Mouse (Mus musculus): ENCODE measurements at regions not wholly inside any gene's neighbourhood (a gene's known extent, or its start where the extent isn't known, plus 50 kb on each side); places are given as distances from the start of the nearest gene placed in this dataset.
A peak's percentile ranks its signal among the peaks of the same experiment; 100 is the strongest.

DNA sequence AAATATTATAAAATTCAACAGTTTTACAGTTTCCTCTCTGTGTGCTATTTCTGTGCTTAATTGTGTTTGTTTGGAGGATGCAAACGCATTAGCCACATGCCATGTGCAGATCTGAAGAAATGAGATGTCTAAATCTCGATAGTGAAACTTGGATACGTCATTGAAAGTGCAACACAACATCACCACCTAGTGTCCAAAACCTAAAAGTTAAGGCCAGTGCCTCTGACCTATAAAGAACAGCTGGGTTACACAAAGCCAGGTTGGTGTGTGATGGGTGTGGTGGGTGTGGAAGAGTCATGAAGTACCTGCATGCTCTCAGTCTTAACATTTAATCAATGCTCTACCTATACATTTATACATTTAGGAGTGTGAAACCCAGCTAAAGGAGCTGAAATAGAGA, 402.1 kb upstream of the Map3k7 start:
- 22% methylated on average over 3 of the region's 3 CpGs for whole genome bisulfite sequencing
- no peak overlapping the region for H3K27ac ChIP-seq (replicated peaks)
- TF ChIP-seq CTCF (IDR thresholded peaks at IDR 0.05; ENCODE audit: low read depth) (peak; percentile 80), EP300 (optimal IDR thresholded peaks at IDR 0.05) (no peak)
- H3K9me3 ChIP-seq (ENCODE audit: control insufficient read depth, low read length) = no peaks in the 10 kb centered on the region
- no peak overlapping the region for H3K9ac ChIP-seq (ENCODE audit: low read length)
- DNase-seq (ENCODE audit: low spot score) (peak; percentile 22), ATAC-seq (ENCODE audit: low FRiP score, low TSS enrichment) (peak; percentile 71)
- no peaks in the 10 kb centered on the region for H3K4me1 ChIP-seq (replicated peaks; ENCODE audit: control insufficient read depth, insufficient read depth)
- no peak overlapping the region for H3K4me3 ChIP-seq (ENCODE audit: low read depth, low read length)
- H3K36me3 ChIP-seq (ENCODE audit: control insufficient read depth, insufficient read depth, low read length) = no peaks in the 10 kb centered on the region
- no peak overlapping the region; the same call in 1 of the 2 replicates for H3K4me2 ChIP-seq (replicated peaks; ENCODE audit: low read depth)
- H3K27me3 ChIP-seq (ENCODE audit: control insufficient read depth, insufficient read depth, low read length) = no peaks in the 10 kb centered on the region

DNA sequence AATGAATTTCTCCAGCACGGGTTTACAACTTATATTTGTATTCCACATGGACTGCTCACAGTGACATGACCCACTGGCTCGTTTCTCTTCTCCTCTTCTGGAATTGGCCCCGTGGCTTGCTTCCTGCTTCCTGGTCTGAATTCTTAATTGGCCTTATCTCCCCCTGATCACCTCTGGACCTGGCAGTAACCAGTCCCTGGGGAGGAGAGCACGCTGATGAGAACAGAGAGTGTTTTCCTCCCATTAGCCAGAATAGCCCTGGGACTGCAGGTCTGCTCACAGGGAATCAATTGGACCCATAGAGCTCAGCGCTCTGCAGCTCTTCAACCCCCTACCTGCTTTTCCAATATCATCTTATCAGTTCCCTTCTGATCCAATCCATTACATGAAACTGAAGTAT, 397.7 kb upstream of the Map3k7 start:
- DNase-seq (ENCODE audit: low spot score) = no peak
- no peaks in the 10 kb centered on the region for H3K9me3 ChIP-seq (ENCODE audit: control insufficient read depth, low read length)

GRCm38 (mm10) chr4:31566834-31567233, 397.1 kb upstream of the Map3k7 start:
- no peak overlapping the region for H3K27ac ChIP-seq (replicated peaks)
- H3K4me1 ChIP-seq (replicated peaks; ENCODE audit: control insufficient read depth, insufficient read depth) = no peaks in the 10 kb centered on the region
- DNase-seq (ENCODE audit: low spot score) (no peak), ATAC-seq (ENCODE audit: low FRiP score, low TSS enrichment) (no peak)
- no peaks in the 10 kb centered on the region for H3K36me3 ChIP-seq (ENCODE audit: control insufficient read depth, insufficient read depth, low read length)
- no peaks in the 10 kb centered on the region for H3K27me3 ChIP-seq (ENCODE audit: control insufficient read depth, insufficient read depth, low read length)
- H3K9ac ChIP-seq (ENCODE audit: low read length) = no peak overlapping the region
- WGBS = 78% methylated on average over 3 of the region's 3 CpGs
- no peak for TF ChIP-seq CTCF (IDR thresholded peaks at IDR 0.05; ENCODE audit: low read depth)
- TF ChIP-seq EP300 (optimal IDR thresholded peaks at IDR 0.05) = no peak
- no peaks in the 10 kb centered on the region for H3K9me3 ChIP-seq (ENCODE audit: control insufficient read depth, low read length)
- no peak overlapping the region for H3K4me2 ChIP-seq (replicated peaks; ENCODE audit: low read depth)
- H3K4me3 ChIP-seq (ENCODE audit: low read depth, low read length) = no peak overlapping the region

More for the DNA sequence above, 397.7 kb upstream of the Map3k7 start:
- no peak overlapping the region for H3K9ac ChIP-seq (ENCODE audit: low read length)
- TF ChIP-seq EP300 (optimal IDR thresholded peaks at IDR 0.05) (no peak), CTCF (IDR thresholded peaks at IDR 0.05; ENCODE audit: low read depth) (no peak)
- H3K4me2 ChIP-seq (replicated peaks; ENCODE audit: low read depth) = no peak overlapping the region
- no peaks in the 10 kb centered on the region for H3K36me3 ChIP-seq (ENCODE audit: control insufficient read depth, insufficient read depth, low read length)
- no peaks in the 10 kb centered on the region for H3K4me1 ChIP-seq (replicated peaks; ENCODE audit: control insufficient read depth, insufficient read depth)
- H3K27ac ChIP-seq (replicated peaks) = no peak overlapping the region
- WGBS = 39% methylated on average over 5 of the region's 5 CpGs
- H3K4me3 ChIP-seq (ENCODE audit: low read depth, low read length) = no peak overlapping the region
- no peak for ATAC-seq (ENCODE audit: low FRiP score, low TSS enrichment)
- no peaks in the 10 kb centered on the region for H3K27me3 ChIP-seq (ENCODE audit: control insufficient read depth, insufficient read depth, low read length)

DNA sequence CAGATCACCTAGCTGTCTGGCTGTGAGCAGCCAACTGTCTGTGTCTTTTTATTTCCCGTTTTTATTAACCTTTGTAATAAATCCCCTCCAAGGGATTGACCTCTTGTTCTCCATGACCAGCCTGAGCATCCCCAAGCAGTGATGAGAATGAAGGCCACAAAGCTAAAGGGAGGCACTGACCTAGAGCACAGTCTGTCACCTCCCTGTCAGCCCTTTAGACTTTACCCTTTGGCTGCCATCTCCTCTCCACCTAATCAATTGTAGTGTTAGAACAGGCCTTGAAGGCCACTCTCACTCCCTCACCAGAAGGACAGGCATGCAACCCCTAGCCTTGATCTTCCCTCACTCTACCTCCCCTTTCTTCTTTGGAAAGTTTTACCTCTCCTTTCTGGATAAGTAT, 394.2 kb upstream of the Map3k7 start:
- no peaks in the 10 kb centered on the region for H3K4me1 ChIP-seq (replicated peaks; ENCODE audit: control insufficient read depth, insufficient read depth)
- H3K4me2 ChIP-seq (replicated peaks; ENCODE audit: low read depth) = no peak overlapping the region
- no peaks in the 10 kb centered on the region for H3K27me3 ChIP-seq (ENCODE audit: control insufficient read depth, insufficient read depth, low read length)
- 88% methylated on average over 1 of the region's 1 CpGs for WGBS
- H3K4me3 ChIP-seq (ENCODE audit: low read depth, low read length) = no peak overlapping the region
- TF ChIP-seq EP300 (optimal IDR thresholded peaks at IDR 0.05) = no peak
- no peak for TF ChIP-seq CTCF (IDR thresholded peaks at IDR 0.05; ENCODE audit: low read depth)
- no peak for ATAC-seq (ENCODE audit: low FRiP score, low TSS enrichment)
- DNase-seq (ENCODE audit: low spot score) = no peak
- H3K9me3 ChIP-seq (ENCODE audit: control insufficient read depth, low read length) = no peaks in the 10 kb centered on the region
- no peak overlapping the region for H3K9ac ChIP-seq (ENCODE audit: low read length)
- H3K36me3 ChIP-seq (ENCODE audit: control insufficient read depth, insufficient read depth, low read length) = no peaks in the 10 kb centered on the region
- H3K27ac ChIP-seq (replicated peaks) = no peak overlapping the region

GRCm38 (mm10) chr4:31576982-31577579, 386.8 kb upstream of the Map3k7 start:
- TF ChIP-seq EP300 (optimal IDR thresholded peaks at IDR 0.05) = no peak
- TF ChIP-seq CTCF (IDR thresholded peaks at IDR 0.05; ENCODE audit: low read depth) = no peak
- no peaks in the 10 kb centered on the region for H3K4me1 ChIP-seq (replicated peaks; ENCODE audit: control insufficient read depth, insufficient read depth)
- 29% methylated on average over 4 of the region's 4 CpGs for WGBS
- no peak overlapping the region for H3K9ac ChIP-seq (ENCODE audit: low read length)
- no peak for ATAC-seq (ENCODE audit: low FRiP score, low TSS enrichment)
- H3K27ac ChIP-seq (replicated peaks) = no peak overlapping the region
- no peaks in the 10 kb centered on the region for H3K9me3 ChIP-seq (ENCODE audit: control insufficient read depth, low read length)
- DNase-seq (ENCODE audit: low spot score) = no peak
- H3K4me3 ChIP-seq (ENCODE audit: low read depth, low read length) = no peak overlapping the region
- no peaks in the 10 kb centered on the region for H3K27me3 ChIP-seq (ENCODE audit: control insufficient read depth, insufficient read depth, low read length)
- no peak overlapping the region for H3K4me2 ChIP-seq (replicated peaks; ENCODE audit: low read depth)
- H3K36me3 ChIP-seq (ENCODE audit: control insufficient read depth, insufficient read depth, low read length) = no peaks in the 10 kb centered on the region

GRCm38 (mm10) chr4:31583495-31583894, 380.4 kb upstream of the Map3k7 start:
- Histone ChIP-seq H3K4me3 (ENCODE audit: low read depth, low read length) (no peak overlapping the region), H3K36me3 (ENCODE audit: control insufficient read depth, insufficient read depth, low read length) (no peaks in the 10 kb centered on the region), H3K27ac (replicated peaks) (no peak overlapping the region), H3K4me1 (replicated peaks; ENCODE audit: control insufficient read depth, insufficient read depth) (no peaks in the 10 kb centered on the region), H3K27me3 (ENCODE audit: control insufficient read depth, insufficient read depth, low read length) (no peaks in the 10 kb centered on the region), H3K4me2 (replicated peaks; ENCODE audit: low read depth) (no peak overlapping the region), H3K9me3 (ENCODE audit: control insufficient read depth, low read length) (no peaks in the 10 kb centered on the region), H3K9ac (ENCODE audit: low read length) (no peak overlapping the region)
- no peak for ATAC-seq (ENCODE audit: low FRiP score, low TSS enrichment)
- DNase-seq (ENCODE audit: low spot score) = no peak
- no peak for TF ChIP-seq CTCF (IDR thresholded peaks at IDR 0.05; ENCODE audit: low read depth)
- TF ChIP-seq EP300 (optimal IDR thresholded peaks at IDR 0.05) = no peak
- WGBS = 87% methylated on average over 2 of the region's 2 CpGs
